Mouse (Mus musculus) liver, adult (tissue): Measurements from ENCODE around the gene Sfswap.

Experiments used
- GATA4 ChIP-seq: IDR thresholded peaks from 2 replicates; pipeline ENCODE4 v1.6.1; 2014; ENCODE audit warnings: mild to moderate bottlenecking, low read length; ENCODE audit not compliant: insufficient replicate concordance

Gene Sfswap

GRCm38 (mm10) chr5:129500722-129501634, at the start of gene Sfswap:
Sfswap (plus strand) TSS chr5:129501221.
- no peak for TF ChIP-seq GATA4

- no peak for TF ChIP-seq GATA4
These were observed 48.5 kb upstream of the Sfswap start for GRCm38 (mm10) chr5:129452561-129452960.

- no peak for TF ChIP-seq GATA4
These were observed 46.1 kb upstream of the Sfswap start for GRCm38 (mm10) chr5:129454802-129455528.

GRCm38 (mm10) chr5:129455529-129455896, 45.5 kb upstream of the Sfswap start:
- TF ChIP-seq GATA4: no peak

GRCm38 (mm10) chr5:129456579-129457140, 44.4 kb upstream of the Sfswap start:
- no peak for TF ChIP-seq GATA4

GRCm38 (mm10) chr5:129458109-129458508, 42.9 kb upstream of the Sfswap start:
- no peak for TF ChIP-seq GATA4

- TF ChIP-seq GATA4: no peak
These were observed 42.5 kb upstream of the Sfswap start for GRCm38 (mm10) chr5:129458541-129458940.

GRCm38 (mm10) chr5:129460798-129461476, 40.1 kb upstream of the Sfswap start:
- no peak for TF ChIP-seq GATA4

GRCm38 (mm10) chr5:129465788-129466187, 35.2 kb upstream of the Sfswap start:
- no peak for TF ChIP-seq GATA4

- no peak for TF ChIP-seq GATA4
These were observed 25.4 kb upstream of the Sfswap start for GRCm38 (mm10) chr5:129475532-129476045.

- TF ChIP-seq GATA4: no peak
These were observed 11.1 kb upstream of the Sfswap start for GRCm38 (mm10) chr5:129489879-129490278.

GRCm38 (mm10) chr5:129501671-129502070, 650 bp downstream of the Sfswap start:
- no peak for TF ChIP-seq GATA4

GRCm38 (mm10) chr5:129506886-129507285, 5.9 kb downstream of the Sfswap start:
- no peak for TF ChIP-seq GATA4

GRCm38 (mm10) chr5:129518180-129518579, 17.2 kb downstream of the Sfswap start:
- no peak for TF ChIP-seq GATA4

- TF ChIP-seq GATA4: no peak
These were observed 17.8 kb downstream of the Sfswap start for GRCm38 (mm10) chr5:129518786-129519185.
